Mouse (Mus musculus) monocyte, adult 2 months (primary cell): ENCODE measurements around the gene Olfr460.
"Not testable (repeated sequence)": the region's sequence is repeated elsewhere in the genome, so short reads cannot be mapped to it uniquely, and the experiment has no call there.

Experiments used
- DNase-seq, 2 experiments: peaks; one replicate each; pipeline ENCODE4 v3.0.0; 2022; ENCODE audit warnings: low spot score in 2 of 2, low read depth in 1 of 2

Gene Olfr460

DNA sequence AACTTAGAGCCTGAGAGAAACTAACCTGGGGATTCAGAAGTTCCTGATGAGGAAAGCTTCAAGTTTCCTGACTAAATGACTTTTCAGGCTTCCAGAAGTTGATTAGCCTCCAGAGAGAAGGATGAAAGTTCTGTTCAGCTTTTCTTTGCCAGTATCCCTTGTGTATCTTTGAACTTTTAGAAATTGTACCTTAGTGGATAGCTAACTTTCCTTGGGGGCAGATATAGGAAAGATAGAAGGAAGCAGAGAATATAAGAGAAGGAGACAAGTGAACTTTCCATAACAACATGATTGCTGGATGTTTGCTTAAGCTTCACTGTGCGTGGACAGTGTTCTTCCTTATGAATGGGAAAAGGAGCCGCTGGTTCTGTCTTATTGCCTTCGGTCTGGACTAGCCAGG, at the start of gene Olfr460:
Gene Olfr460, plus strand, starts transcription at position 301 of the 400 bp plus-strand sequence.
- no peak for DNase-seq

DNA sequence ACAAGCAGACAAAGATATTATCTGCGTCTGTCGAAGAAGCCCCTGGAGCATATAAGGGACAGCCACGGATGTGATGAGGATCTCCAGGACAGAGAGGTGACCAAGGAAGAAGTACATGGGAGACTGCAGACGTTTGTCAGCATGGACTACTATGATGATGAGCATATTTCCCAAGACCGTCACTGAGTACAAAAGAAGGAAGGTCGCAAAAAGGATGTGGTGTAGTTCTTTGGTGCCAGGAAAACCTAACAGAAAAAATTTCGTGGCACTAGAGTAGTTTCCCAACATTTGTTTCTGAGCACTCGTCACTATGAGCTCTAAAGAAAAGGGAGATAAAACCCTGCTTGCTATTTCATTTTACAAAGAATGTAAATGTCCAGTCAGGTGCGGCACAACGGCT, 24.6 kb upstream of the Olfr460 start:
- no peak for DNase-seq

DNA sequence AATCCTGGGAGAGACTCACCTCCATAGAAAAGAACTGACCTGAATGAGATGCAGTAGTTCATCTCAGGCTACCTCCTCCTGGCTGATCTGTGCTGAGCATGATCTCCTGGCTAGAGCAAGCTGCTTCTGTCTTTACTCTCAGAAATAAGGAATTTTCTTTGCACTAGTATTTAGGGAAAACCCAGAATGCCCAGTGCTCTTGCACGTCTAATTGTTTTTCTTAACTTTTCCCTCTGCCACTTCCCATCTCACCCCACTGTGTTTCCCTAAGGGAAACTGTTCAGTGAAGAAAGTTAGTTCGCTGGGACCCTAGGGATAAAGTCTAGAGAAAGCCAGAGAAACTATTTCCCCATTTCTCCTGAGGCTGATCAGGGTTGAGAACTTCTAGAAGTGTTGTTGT, 14.3 kb upstream of the Olfr460 start, which contains the start of gene Olfr461:
Gene Olfr461, minus strand, starts transcription at position 101 of the 400 bp plus-strand sequence.
- no peak for DNase-seq

DNA sequence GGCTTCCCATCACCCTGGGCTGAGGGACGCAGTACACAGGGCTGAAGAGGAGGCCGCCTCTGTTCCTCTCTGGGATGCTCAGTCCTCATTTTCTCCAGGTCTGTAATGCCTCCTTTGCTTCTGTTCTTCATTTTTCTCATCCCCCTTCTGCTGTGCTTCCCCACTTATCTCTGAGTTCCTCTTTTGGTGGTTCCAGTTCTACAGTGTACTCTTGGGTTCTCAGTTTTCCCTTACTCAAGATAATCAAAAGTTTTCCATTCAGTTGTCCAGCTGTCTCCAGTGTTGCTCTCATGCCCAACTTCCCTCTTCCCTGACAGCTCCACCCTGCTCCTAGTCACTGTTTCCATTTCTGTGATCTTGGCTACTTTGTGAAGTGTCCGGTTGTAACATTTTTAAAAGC, 4.3 kb downstream of the Olfr460 start:
- no peak for DNase-seq

DNA sequence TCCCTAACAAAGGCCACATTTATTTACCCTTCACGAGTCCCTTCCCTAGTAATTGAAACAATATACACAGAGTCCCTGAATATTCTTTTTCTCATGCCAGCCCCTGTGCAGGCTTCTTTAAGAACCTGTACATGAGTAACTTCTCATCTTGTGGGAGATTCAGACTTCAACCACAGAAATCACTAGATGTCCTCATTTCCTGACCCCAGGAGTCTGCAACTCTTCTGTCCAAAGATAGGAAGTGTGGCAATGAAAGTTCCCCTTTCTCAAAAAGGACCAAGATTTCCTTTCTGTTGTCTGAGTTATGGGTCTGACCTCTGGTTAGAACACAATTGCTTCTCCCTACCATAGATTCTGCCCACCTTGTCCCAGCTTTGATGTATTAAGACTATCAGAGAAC, 7.0 kb downstream of the Olfr460 start:
- DNase-seq: peak; percentile 5 to 22

DNA sequence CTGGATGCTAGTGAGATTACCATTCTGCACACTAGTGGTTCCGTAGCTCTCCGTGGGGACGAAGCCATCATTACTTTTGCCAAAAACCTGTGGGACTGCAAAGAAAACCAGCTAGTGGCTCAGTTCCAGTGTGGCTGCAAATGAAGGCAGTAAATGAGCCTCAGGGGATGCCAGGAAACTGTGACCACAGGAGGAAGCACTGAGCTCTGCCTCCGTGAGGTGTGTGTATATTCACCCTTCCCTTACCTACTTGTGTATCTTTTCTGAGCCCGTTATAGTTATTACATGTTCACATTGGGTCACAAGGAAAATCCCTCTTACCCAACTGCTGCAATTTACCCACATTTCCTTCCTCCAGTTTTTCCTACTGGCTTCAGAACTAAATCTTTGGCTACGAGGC, 15.0 kb downstream of the Olfr460 start:
- no peak for DNase-seq

DNA sequence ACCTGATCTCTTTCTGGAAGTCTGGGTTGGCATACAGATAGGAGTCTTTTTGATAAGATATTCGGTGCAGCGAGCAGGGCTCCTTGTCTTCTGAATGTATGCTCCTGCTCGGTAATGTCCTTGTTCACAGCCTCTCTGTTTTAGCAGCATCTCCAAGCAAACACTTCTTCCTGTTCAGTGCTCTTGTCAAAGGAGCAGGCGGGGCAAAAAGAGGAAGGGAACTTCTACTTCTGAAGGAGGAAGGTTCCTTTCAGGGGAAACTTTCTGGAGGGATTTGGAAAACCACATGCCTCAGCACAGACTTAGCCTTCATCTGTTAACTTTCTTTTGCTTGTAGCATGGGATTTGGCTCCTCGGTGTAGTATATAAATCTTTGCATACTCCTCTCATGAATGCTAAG, 16.4 kb downstream of the Olfr460 start, which contains the start of gene Clec5a:
Gene Clec5a, minus strand, starts transcription at position 177 of the 400 bp plus-strand sequence.
- no peak for DNase-seq

DNA sequence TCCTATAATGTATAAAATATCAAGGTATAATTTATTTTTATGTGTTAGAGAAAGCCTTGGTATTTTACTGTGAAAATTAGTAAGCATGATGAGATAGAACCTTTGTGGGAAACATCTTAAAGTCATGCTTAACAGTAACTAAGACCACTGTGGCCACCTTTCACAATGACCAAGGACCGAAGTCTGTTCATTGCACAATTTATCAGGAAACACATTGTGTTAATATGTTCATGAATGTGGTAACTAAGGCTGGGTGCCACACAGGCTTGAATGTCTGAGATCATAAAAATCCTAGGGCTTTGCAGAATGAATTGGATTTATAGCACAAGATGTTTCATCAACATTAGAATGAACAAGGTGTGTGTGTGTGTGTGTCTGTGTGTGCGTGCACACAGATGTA, 19.1 kb downstream of the Olfr460 start:
- no peak for DNase-seq

DNA sequence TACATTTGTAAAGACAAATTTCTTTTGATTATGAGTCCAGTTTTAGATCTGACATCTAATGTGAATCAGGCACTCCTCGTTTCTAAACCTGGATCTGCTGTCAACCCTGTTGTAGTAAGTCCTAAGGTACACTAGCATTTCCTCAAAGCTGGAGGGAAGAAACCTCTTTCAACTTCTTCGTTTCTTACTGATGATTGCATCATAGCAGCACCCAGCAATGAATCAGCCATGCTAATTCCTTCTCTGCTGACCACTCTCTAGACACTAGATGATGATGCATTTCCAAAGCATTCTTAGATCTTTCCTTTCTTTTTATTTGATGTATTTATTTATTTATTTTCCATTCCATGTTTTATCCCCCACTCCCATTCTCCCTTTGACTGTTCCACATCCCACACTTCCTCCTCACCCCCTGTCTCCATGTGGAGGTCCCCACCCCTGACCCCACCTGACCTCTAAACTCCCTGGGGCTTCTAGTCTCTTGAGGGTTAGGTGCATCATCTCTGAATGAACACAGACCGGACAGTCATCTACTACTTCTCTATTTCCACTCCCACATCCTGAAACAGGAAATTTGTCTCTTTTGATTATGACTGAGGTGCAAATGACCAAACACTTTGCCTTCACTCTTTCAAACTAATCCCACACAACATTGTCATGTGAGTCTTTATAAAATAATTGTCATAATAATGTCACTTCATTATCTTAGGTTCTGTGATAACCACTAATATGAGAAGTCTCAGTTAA, 25.7 kb downstream of the Olfr460 start:
- no peak for DNase-seq

DNA sequence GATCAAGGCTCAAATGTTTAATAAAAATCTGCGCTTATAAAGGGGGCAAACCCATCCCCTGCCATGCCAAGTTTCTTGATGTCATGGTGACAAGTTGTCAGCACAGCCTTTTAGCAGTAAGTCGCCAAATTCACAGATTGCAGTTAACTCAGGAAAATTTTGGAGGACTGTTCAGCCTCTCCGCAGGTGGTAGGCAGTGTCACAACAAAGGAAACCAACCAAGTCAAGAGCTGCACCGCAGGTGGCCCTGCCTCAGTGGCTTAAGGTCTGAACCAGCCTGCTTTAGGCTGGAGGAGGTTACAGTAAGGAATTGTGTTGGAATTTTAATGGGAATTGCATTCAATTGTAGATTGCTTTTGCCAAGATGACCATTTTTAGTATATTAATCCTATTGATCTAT, 29.3 kb downstream of the Olfr460 start:
- not testable (repeated sequence) for DNase-seq

DNA sequence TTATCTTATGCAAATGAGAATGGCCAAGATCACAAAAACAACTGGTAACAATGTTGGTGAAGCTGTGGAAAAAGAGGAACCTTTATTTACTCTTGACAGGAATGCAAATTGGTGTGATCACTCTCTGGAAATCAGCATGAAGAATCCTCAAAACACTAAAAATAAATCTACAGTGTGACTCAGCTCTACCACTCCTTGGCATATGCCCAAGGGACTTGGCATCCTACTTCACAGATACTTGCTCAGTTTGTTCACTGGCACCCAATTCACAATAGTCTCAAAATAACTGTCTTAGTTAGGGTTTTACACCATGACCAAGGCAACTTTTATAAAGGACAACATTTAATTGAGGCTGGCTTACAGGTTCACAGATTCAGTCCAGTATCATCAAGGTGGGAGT, 38.1 kb downstream of the Olfr460 start:
- no peak for DNase-seq

DNA sequence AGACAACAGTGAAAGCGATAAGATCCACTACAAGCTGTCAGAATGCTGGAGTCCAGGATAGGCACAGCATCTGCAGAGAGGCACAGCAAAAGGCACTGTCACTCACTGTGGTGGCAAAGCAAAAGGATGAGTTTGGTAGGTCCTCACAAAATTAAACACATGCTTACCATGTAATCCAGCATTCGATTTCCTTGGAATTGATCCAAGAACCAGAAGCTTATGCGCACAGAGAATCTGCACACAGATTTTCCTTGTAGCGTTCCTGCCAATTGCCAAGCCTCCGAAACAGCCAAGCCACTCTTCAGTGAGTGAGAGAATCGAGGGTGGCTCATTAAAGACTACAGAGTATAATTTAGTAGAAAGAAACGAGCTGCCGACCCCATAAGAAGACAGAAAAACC, 41.0 kb downstream of the Olfr460 start:
- DNase-seq: no peak

DNA sequence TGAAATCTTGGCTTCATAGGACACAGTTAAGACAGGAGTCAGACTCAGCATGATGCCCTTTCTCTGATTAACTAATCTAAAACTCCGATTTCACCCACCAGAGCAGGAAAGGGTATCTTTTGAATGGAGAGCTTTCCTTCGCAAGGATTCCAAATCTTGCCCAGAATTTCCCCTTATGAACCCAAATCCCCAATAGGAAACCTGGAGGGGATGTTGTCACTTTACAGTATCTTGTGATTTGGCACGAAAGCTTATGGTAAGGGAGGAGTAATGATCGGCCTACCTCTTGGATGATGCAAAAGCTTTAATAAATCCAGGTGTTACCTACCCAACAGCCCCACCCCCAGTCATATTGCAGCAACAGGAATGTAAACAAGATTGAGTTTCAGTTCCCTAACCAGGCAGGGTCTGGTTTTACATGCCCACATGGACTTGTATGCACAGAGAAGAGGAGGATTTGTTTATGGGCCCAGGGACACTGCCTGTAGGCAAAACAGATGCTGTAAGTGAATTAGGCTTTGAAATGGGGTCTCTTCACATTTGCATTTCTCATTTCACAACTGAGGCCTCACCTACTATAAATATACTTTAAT, 44.1 kb downstream of the Olfr460 start, which contains the start of gene Tas2r138:
Gene Tas2r138, minus strand, starts transcription at position 51 of the 593 bp plus-strand sequence.
- DNase-seq: no peak

DNA sequence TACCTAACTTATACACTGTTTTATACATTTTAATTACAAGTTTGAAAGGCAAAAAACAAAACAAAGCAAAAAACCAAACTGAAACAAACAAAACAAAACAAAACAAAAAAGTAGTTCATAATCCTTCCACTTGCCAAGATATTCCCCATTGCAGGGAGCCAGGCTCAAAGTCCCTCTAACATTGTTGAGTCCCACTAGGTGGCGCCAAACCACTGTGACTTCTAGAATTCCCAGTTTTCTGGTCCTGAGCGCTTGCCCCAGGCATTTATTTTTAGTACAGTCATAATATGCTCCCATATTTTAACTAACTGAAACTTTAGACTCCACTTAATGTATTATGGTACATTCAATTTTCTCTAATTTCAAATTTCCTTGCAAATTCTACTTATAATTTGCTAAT, 48.7 kb downstream of the Olfr460 start:
- no peak for DNase-seq
